Mouse (Mus musculus) ovary, adult 18-20 months (tissue): Measurements from ENCODE around the gene Creg1.

Experiments used
- DNase-seq: peaks from one replicate; pipeline ENCODE4 v3.0.0; 2022; ENCODE audit warnings: low spot score, mixed read lengths

Creg1 gene

DNA sequence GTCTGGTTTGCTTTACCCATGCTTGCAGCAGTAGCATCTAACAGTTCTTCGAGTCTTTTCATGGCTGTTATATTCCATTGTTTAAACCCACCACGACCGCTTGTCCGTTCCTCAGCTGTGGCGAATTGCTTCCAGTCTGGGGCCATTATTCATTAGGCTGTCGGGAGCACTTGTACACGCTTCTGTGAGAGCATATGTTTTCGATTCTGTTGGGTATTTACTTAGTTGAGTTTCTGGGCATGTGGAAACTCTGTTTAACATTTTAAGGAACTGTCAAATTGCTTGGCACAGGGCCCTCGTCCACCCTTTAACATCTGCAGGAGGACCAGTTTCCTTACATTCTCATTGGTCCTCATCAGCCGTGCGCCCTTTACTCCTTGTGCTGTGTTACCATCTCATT, 22.8 kb downstream of the Creg1 start:
- no peak for DNase-seq

DNA sequence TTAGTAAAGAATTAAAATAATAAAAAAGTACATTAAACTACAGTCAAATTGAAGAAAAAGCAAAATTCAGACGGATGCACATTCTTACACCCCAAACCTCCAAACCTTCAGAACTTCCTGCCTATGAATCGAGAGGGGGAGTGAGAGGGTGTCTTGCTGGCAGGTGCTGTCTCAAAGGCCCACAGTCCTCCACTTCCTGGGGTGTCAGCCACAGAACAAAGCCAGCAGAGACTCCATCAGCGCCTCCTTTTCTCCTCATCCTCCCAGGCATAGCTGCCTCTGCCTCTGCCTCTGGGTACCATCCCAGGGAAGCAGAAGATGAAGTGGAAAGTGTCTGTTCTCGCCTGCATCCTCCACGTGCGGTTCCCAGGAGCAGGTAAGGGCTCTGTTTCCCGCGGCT, 25.0 kb downstream of the Creg1 start, which contains the start of gene Cd247:
Gene Cd247, plus strand, starts transcription at position 171 of the 400 bp plus-strand sequence.
- no peak for DNase-seq

DNA sequence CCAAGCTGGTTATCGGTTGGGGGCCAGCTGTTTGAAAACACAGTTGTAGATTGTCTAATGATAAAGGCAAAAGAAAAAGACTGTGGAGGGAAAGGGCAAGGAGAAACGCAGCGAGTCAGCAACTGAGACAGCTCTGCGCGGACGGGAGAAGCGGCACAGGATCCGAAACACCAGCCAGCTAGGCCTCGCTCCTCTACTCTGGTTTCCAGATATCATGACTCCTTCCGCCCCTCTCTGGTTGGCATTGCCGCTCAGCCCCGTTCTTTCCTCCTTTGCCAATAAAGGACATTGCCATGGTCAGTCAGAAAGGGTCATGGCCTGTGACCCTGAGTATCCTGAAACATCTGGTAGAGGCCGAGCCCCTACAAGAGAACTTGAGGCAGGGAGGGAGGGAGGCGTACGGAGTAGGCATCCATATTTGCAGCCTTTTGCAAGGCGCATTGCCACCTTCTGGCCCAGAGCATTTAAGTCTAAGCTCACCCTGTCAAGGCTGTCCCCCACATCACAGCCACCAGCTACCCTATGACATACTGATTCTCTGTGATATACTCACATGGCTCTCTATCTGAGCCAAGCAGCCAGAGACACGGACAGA, 25.6 kb downstream of the Creg1 start:
- no peak for DNase-seq

DNA sequence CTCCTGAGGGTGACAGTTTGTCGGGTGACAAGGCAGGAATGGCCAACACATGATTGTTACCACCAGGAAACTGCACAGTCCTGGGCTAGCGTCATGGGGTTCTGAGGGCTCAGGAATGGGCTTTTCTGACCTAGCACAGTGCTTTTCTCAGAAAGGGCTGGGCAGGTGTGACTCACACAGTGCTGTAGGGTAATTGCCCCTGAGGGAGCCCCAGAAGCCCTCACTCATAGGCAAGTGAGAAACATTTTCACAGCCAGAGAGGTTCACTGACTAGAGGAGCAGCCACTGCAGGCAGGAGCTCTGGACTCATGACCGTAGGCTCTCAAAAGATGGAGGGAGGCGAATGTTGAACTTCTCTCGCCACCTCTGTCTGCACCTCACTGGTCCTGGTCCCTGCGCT, 26.4 kb downstream of the Creg1 start:
- DNase-seq, result no peak

DNA sequence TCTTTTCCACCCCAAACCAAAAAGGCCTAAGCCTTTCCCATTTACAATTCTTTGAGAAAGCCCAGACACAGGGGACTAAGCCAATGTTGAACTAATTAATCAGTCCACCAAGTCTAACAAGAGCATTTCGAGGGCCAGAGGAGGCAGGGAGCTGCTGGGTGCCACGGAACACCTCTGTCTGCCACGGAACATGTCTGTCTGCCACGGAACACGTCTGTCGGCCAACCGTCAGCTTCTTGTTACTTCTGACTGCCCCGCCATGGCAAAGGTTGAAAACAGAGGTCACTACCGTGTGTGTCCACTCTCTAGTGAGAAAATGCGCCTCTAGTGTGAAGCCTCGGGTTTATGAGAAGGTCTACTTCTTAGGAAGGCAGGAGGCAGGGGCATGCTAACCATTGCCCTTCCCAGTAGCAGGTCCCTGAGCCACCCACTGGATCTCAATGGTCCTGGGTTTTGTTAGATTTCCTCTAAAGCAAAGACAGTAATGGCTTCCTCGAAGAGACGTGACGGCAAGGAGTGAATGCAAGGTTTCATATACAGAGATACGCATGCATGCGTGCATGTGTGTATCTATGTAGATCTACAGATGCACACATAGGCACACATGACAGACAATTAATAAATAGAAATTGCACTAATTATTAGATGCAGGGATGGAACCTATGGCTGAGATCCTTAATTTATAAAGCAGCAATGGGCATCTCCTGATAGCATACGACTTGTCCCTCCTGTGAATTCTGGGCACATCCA, 27.1 kb downstream of the Creg1 start:
- no peak for DNase-seq

DNA sequence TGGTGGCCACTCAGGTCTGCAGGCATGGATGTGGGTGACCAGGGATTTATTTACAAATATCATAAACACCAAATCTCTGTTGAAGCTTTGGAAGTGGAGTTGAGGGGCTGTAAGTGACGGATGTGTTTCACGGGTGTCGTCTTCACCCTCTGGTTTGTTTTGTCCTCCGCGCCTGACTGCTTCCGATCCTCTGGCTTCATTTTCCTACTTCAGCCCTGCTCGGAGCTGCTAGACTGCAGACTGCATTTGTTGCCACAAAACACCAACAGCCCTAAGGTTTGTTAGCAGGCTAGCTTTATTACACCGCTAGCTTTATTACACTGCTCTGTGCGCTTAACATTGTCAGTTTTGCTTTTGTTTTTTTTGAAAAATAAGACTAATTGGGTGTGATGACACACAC, 27.9 kb downstream of the Creg1 start:
- DNase-seq, result no peak

DNA sequence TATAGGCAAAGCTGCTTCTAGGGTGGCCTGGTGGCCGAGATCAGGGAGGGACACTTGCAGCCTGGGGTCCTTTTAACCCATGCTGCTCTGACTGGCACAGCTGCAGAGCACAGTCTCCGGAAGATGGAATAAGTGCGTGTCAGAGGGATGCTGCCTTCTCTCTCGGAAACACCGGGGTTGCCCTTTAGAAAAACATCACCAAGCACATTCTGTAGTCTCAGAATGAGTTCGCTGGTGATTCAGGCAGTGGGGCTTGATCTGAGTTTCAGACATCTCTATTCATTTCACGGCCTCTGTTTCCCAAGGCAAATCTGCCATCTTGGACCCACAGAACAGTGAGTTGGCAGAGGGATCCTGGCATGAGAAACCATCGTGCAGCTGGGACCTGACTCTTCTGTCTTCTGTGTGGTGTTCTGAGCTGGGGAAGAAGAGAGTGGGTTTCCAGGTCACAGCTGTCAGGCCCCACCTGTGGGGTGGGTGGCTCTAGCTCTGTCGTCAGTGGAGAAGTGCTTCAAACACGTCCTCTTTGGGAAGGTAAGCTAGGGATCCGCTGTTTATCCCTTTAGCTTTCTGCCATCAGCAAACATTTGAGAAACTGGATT, 38.3 kb downstream of the Creg1 start:
- DNase-seq, result no peak

DNA sequence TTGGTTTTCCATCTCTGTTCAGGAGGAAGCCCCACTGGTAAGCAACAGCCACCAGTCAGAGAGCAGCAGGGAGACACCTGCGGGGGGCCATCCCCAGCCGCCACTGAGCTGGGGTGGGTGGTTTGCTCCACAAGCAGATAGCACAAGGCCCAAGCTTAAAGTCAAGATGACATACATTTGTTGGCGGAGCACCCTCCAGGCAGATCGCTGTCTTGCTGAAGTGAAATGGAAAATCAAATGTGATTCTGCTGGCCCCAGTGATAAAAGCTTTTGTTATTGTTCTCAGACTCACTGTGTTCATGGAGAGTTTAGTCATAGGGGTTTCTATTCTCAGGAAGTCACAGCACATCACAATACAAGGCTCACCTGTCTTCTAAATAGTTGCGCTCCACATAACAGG, 39.6 kb downstream of the Creg1 start:
- DNase-seq, result no peak

DNA sequence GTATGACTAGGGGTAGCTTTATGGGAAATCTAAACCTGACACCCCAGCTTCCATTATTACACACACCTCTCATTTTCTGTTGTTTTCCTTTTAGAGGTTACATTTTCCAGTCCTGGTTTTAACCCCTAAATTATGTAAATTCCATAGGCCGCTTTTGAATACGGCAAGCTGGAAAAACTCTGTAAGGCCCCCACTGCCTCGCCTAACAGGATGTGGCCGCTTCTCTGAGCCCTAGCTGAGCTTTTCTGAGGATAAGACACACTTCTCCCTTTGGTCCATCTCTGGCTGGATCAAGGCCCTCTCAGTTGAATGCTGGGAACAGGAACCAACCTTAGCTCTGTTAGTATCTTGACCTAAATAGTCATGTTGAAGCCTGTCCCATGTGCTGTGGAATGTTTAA, 40.6 kb downstream of the Creg1 start:
- no peak for DNase-seq

DNA sequence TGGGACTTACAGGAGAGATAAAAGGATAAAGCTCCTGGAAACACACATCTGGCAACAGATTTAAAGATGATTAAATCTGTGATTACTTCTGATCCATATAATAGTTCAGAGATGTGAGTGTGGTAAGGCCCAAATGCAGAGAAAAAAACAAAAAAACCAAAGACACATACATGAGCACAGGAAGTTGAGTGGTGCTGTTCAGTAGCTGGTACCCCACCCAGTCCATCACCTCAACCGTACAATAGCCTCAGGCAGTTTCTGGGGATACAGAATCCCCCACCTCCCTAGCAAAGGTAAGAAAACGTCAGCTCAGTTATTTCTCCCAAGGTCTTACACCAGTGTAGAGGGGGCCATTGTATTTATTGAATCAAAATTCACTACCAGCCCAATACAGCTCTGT, 47.1 kb downstream of the Creg1 start:
- no peak for DNase-seq

DNA sequence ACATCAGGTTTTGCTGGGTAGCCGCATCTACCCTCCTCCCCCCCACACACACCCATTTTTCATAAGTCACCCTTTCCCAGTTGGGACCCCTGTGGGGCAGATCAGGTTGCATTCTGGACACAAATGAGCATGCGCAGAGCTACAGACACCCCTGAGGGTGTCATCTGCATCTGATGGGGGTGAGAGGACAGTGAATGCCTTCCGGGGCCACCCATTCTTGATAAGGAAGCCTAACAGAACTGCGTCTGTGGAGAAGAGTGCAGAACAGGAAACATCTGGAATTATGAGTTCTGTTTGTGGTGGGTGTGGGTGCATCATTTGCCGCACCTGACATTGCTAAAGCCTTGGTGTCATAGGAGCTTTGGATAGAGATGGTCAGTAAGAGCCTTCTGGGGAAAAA, 47.6 kb downstream of the Creg1 start:
- DNase-seq, result no peak

DNA sequence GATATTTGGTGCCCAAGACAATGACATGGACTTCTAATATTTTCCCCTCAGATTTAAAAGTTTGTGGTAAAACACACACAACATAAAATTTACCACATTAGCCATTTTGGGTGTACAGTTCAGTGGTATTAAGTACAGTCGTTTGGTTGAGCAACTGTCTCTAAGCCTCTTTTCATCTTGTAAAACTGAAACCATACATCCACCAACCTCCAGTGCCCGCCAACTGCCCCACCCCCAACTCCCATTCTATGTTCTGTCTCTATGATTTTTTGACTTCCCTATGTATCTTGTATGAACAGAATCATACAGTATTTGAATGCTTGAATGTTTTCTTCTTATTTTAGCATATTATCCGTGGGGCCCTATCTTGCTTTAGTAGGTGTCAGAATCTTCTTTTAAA, 49.2 kb downstream of the Creg1 start:
- no peak for DNase-seq

DNA sequence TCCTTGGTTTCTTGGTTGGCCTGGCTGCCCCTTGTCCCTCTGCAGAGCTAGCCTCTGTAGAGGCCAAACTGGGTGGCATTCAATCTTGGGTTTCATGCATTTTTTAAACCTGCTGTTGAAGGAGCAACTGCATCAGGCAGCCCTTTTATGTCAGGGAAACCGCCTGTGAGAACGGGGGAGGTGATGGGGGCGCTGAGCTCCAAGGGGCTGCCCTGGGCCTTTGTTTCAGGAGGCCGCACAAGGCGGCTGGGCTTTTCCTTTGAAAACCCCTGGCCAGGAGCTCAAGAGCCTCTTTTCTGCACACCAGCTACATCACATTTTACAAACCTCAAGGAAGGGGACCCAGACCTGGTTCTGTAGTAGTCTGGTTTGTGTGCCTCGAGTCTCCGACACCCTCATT, 50.6 kb downstream of the Creg1 start:
- DNase-seq, result no peak

DNA sequence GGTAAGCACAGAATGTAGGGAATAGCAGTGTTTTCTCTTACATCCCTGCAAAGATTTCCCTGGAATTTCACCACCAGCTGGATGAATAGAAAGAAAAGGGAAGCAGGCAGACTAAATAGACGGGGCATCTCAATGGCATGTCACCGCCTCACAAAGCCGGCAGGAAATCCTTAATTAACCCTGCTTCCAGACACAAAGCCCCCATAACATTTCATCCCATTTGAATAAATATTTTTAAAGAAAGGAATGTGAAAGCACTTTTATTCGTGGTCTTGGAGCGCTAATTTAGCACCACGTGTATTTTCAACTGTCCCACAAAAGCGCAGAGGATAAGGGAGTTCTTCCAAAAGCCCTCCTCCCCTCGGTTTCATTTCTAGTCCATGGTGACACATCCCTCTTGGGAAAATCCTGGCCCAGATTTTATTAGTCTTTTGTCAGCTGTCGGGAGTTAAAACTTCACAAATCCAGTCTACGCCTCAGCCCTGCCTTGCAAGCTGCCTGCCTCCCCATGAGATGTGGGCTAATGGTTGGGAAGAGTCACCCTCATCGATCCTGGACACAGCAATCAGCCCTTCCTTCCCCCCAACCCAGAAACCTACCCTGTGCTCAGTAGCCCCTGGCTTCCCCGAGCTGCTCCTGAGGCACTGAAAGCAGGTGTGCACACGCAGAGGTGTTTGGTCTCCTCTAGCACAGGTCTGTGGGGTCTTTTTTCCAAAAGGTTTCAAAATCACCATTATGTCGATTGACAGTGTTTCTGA, 51.2 kb downstream of the Creg1 start:
- DNase-seq, result no peak

DNA sequence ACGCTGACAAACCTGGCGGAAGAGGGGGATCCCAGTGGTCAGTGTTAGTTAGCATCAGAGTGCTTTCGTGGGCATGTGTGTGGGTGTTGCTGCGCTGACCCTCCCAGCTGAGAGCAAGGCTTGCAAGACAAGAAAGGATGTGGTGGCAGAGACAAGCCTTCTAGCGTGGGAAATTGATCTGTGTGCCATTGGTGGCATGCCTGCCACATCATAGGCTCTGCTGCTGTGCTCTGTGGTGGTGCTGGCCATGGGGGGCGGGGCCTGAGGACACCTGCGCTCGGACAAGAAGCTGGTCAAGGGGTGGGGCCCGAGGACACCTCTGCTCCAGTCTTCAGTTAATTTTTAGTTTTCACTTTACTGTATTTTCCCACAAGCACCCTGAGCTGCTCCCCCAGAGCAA, 52.8 kb downstream of the Creg1 start:
- DNase-seq, result no peak

DNA sequence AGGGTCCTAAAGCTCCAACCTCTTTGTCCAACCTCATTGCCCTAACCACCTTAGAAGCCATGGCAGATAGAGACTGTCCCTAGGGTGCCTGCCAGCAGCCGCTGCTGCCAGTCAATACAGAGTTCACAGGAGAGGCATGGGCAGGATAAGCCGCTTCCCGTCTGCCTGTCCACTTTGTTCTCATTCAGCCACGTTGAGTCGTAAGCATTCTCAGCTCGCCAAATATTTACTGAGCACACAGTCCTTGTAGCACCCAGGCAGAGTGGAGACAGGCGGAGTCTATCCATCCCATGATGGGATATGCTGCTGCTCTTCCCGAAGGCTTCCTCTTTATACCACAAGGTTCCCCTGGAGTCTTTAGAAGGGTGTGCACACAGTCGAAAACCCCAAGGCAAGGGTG, 53.7 kb downstream of the Creg1 start:
- no peak for DNase-seq

DNA sequence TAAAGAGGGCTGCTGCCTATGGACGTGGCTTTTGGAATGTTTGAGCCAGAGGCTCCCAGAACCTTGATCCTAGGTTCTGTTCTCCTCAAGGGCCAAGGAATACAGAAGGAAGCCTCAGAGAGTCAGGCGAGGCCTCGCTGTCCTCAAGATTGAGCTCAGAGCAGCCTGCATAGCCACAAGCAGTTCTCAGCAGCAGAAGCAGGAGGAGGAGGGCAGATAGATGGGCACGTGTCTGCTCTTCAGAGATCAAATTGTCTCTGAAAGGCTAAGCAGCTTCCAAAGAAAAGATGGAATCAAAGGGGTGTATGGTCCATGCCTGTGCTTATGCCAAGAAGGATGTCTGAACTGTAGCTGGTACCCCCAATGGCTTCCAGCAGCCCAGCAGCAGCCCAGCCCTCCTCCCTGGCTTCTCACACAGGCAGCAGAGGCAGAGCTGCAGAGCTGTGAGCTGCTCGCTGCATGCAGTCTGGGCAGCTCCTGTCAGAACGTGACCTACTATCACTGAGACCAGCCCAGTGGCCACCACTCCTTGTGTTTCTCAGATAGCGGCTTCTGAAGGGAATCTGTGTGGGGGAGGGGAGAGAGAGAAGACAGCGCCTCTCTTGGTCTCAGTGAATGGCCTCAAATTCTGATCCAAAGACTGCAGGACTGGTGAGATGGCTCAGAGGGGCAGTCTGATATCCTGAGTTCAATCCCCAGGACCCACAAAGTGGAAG, 54.8 kb downstream of the Creg1 start:
- no peak for DNase-seq

DNA sequence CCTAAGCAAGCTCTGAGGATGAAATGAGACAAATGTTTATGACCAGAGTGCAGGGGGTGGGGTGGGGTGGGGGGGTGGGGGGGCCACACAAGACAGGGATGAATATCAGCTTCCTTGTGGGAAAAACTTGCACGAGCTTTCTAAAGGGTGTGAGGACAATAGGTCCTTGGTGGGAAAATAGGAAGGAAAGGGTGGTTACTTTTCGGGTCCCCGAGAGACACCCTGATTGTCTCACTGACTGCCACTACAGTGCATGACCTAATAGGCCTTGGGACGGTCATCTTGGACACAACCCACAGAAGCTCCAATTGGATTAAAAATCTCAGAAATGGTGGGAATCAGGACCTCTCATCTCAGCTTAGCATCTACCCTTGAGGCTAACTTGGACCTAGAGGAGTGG, 55.6 kb downstream of the Creg1 start:
- DNase-seq, result no peak

DNA sequence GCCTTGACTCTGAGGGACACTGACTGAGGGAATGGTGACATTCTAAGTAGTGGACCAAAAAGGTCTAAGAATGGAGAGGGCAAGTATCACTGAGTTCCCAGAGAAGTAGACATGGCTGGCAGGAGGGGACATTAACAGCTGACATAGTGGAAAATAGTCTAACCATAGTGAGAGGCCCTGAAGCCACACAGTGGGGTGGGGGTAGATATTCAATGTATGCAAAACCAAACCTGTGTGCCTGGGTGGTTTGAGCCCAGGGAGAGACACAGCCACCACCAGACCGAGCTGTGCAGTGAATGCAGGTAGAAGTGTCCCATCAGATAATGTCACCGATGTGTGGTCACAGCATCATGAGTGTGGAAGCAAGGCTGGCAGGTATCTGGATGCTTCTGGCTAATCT, 58.5 kb downstream of the Creg1 start:
- DNase-seq, result no peak
